10 mouse cellular contexts compared by ENCODE assay signal in genomic region chr2:70989201-70990191, GRCm38 (mm10).
DNase-seq lines count a peak whose midpoint lies in the region; ATAC-seq and TF ChIP-seq lines count a peak whose summit lies in the region.
"Had no signal": no experiment of that assay in that cellular context is flagged by ENCODE, and none has a peak within 500 bp of the region (broad histone marks: within the 10 kb centered on the region; RNA-seq: fewer than 3 reads in every experiment).

No protein-coding gene starts in this region.

- H3K36me3 ChIP-seq in megakaryocyte, embryonic 14.5 days (replicated peaks; ENCODE audit: low read length) = peaks cover 13% of the 10 kb centered on the region
- H3K36me3 ChIP-seq: embryonic facial prominence, embryonic 15.5 days; liver, embryonic 15.5 days had no signal

- no peak for ATAC-seq in megakaryocyte, adult 5-6 weeks (ENCODE audit: poor library complexity, severe bottlenecking)
- 0 out of 2 replicates have a peak, but pooled peaks have one; percentile 32 for ATAC-seq in erythroid progenitor cell, adult 5-6 weeks (replicated peaks; ENCODE audit: low FRiP score, poor library complexity, severe bottlenecking)

- intact Hi-C loops in heart, postnatal 10 days (cut with DNase I) = loop anchor here (5.0 kb wide), 1 partner anchor 162 kb away; the partner anchor contains the start of gene Tlk1
- intact Hi-C loops in left cerebral cortex, adult 2 months (cut with DNase I) = no loop called here

- peak; percentile 65 to 68 for DNase-seq in heart, postnatal 10 days
- DNase-seq in thymus, postnatal 0 days (ENCODE audit: low spot score) = peak; percentile 17
- DNase-seq in left cerebral cortex, adult 2 months (ENCODE audit: extremely low spot score in 1 of 2, low spot score in 2 of 2) = no peak
- no peak for DNase-seq in cerebellum, postnatal 25 days

- no peaks in the 10 kb centered on the region for H3K9me3 ChIP-seq in megakaryocyte, embryonic 14.5 days
- H3K9me3 ChIP-seq: embryonic facial prominence, embryonic 15.5 days; G1E; liver, embryonic 15.5 days had no signal

- no peak for TF ChIP-seq CTCF in left cerebral cortex, adult 2 months (IDR thresholded peaks at IDR 0.05)

- H3K4me3 ChIP-seq in megakaryocyte, embryonic 14.5 days (replicated peaks) = peak overlapping the region; percentile 88
- no peak overlapping the region for H3K4me3 ChIP-seq in left cerebral cortex, adult 2 months
- H3K4me3 ChIP-seq: embryonic facial prominence, embryonic 15.5 days; liver, embryonic 15.5 days had no signal

- H3K27me3 ChIP-seq in megakaryocyte, embryonic 14.5 days (replicated peaks) = no peaks in the 10 kb centered on the region
- H3K27me3 ChIP-seq: embryonic facial prominence, embryonic 15.5 days; liver, embryonic 15.5 days had no signal

- H3K4me1 ChIP-seq in megakaryocyte, embryonic 14.5 days = peaks cover 78% of the 10 kb centered on the region

- H3K27ac ChIP-seq in left cerebral cortex, adult 2 months = no peak overlapping the region
- H3K27ac ChIP-seq: liver, embryonic 15.5 days had no signal

Comparison
In these comparisons a context has a peak if more than half of its experiments do, and no peak if none do; other contexts are left out.
1. DNase-seq: peak in heart, postnatal 10 days (2 of 2) and thymus, postnatal 0 days (single experiment); none in left cerebral cortex, adult 2 months (0 of 2) and cerebellum, postnatal 25 days (0 of 2).